Mouse (Mus musculus) testis, adult 2 months (tissue): Measurements from ENCODE around the gene B4galnt4. TPM values are rescaled to one million over a fixed set of nuclear protein-coding genes. Genes with fewer than 3 reads are reported as not detected.

Source experiments
- H3K27ac ChIP-seq: fragments of 200-500 bp; 2 replicates; pipeline ENCODE4 v1.5.1; 2012; ENCODE audit warnings: low read depth, low read length; ENCODE audit not compliant: control insufficient read depth, insufficient read depth
- H3K27me3 ChIP-seq: fragments of 200-500 bp; 2 replicates; pipeline ENCODE4 v1.6.1; 2012; ENCODE audit warnings: mild to moderate bottlenecking, low read length, moderate library complexity; ENCODE audit not compliant: control insufficient read depth, insufficient read depth
- H3K36me3 ChIP-seq: fragments of 200-500 bp; 2 replicates; pipeline ENCODE4 v1.6.1; 2012; ENCODE audit warnings: mild to moderate bottlenecking, low read length; ENCODE audit not compliant: control insufficient read depth, insufficient read depth
- H3K4me1 ChIP-seq: fragments of 200-500 bp; 2 replicates; pipeline ENCODE4 v1.6.1; 2012; ENCODE audit warnings: low read length; ENCODE audit not compliant: control insufficient read depth, insufficient read depth
- H3K4me3 ChIP-seq: fragments of 200-500 bp; 2 replicates; pipeline ENCODE4 v1.5.1; 2012; ENCODE audit warnings: low read depth, mild to moderate bottlenecking, low read length, moderate library complexity, mixed read lengths; ENCODE audit not compliant: control insufficient read depth
- CTCF ChIP-seq: fragments of 200-500 bp; IDR thresholded peaks from 2 replicates; pipeline ENCODE4 v1.5.1; 2012; ENCODE audit warnings: low read depth, mild to moderate bottlenecking, inconsistent platforms, low read length, moderate library complexity; ENCODE audit not compliant: control insufficient read depth, insufficient read depth, insufficient replicate concordance
- POLR2A ChIP-seq: fragments of 200-500 bp; IDR thresholded peaks from 2 replicates; pipeline ENCODE4 v1.6.1; 2012; ENCODE audit warnings: low read depth, mild to moderate bottlenecking, inconsistent platforms, low read length, moderate library complexity; ENCODE audit not compliant: control insufficient read depth
- polyA plus RNA-seq: library from polyadenylated mRNA; depleted of rRNA; stranded (reverse); fragments of >200 nt; gene quantifications from 2 replicates; pipeline ENCODE4 v1.2.3, GENCODE M21; 2012; rRNA removed

B4galnt4 gene
- polyA plus RNA-seq, 1 experiment = 18.0 TPM

- TF ChIP-seq POLR2A (no peak), CTCF (no peak)
- no peak overlapping the region for H3K27ac ChIP-seq
- H3K4me1 ChIP-seq = peaks cover 11% of the 10 kb centered on the region
- no peaks in the 10 kb centered on the region for H3K27me3 ChIP-seq
- no peaks in the 10 kb centered on the region for H3K36me3 ChIP-seq
- H3K4me3 ChIP-seq = no peak overlapping the region
Observed at GRCm38 (mm10) chr7:141119487-141119886, 58.6 kb downstream of the B4galnt4 start.

- no peak overlapping the region for H3K27ac ChIP-seq
- no peaks in the 10 kb centered on the region for H3K36me3 ChIP-seq
- no peak overlapping the region for H3K4me3 ChIP-seq
- peaks cover 11% of the 10 kb centered on the region for H3K4me1 ChIP-seq
- TF ChIP-seq CTCF = no peak
- H3K27me3 ChIP-seq = no peaks in the 10 kb centered on the region
Observed at GRCm38 (mm10) chr7:141120605-141121004, 59.7 kb downstream of the B4galnt4 start.

GRCm38 (mm10) chr7:141121051-141121531 lies 60.2 kb downstream of the B4galnt4 start:
- Histone ChIP-seq H3K36me3 (no peaks in the 10 kb centered on the region), H3K4me1 (peaks cover 11% of the 10 kb centered on the region), H3K4me3 (no peak overlapping the region), H3K27ac (no peak overlapping the region), H3K27me3 (no peaks in the 10 kb centered on the region)
- no peak for TF ChIP-seq CTCF
- no peak for TF ChIP-seq POLR2A

Other genes starting within 250 kb of the B4galnt4 start
- gene Zfp941, start 238.9 kb upstream of the B4galnt4 start, polyA plus RNA-seq = 1.6 and 1.7 TPM in 2 replicates
- 0.45 TPM in 1 of 2 replicates, not detected in the other for gene Urah, start 226.1 kb upstream of the B4galnt4 start, polyA plus RNA-seq
- not detected in 2 replicates for gene Scgb1c1, start 215.6 kb upstream of the B4galnt4 start, polyA plus RNA-seq
- gene Odf3, start 213.3 kb upstream of the B4galnt4 start, polyA plus RNA-seq = 539 and 573 TPM in 2 replicates
- gene Gm45785, start 204.8 kb upstream of the B4galnt4 start, polyA plus RNA-seq = not detected in 2 replicates
- 33.7 and 34.5 TPM in 2 replicates for gene Ric8a, start 204.1 kb upstream of the B4galnt4 start, polyA plus RNA-seq
- 20.8 and 22.9 TPM in 2 replicates for gene Bet1l, start 203.5 kb upstream of the B4galnt4 start, polyA plus RNA-seq
- gene Psmd13, start 179.1 kb upstream of the B4galnt4 start, polyA plus RNA-seq = 74.8 and 77.4 TPM in 2 replicates
- 78.9 and 86.0 TPM in 2 replicates for gene Sirt3, start 178.8 kb upstream of the B4galnt4 start, polyA plus RNA-seq
- gene Cox8b, start 160.7 kb upstream of the B4galnt4 start, polyA plus RNA-seq = not detected in 2 replicates
- 0.08 and 0.23 TPM in 2 replicates for gene Nlrp6, start 140.2 kb upstream of the B4galnt4 start, polyA plus RNA-seq
- 2.0 and 2.4 TPM in 2 replicates for gene Pgghg, start 119.7 kb upstream of the B4galnt4 start, polyA plus RNA-seq
- 0.15 TPM in 1 of 2 replicates, not detected in the other for gene Ifitm5, start 110.8 kb upstream of the B4galnt4 start, polyA plus RNA-seq
- gene Gm45717, start 105.2 kb upstream of the B4galnt4 start, polyA plus RNA-seq = not detected in 2 replicates
- gene Ifitm2, start 105.1 kb upstream of the B4galnt4 start, polyA plus RNA-seq = 39.0 and 51.4 TPM in 2 replicates
- 3.0 and 6.9 TPM in 2 replicates for gene Ifitm1, start 93.9 kb upstream of the B4galnt4 start, polyA plus RNA-seq
- 15.2 and 23.0 TPM in 2 replicates for gene Ifitm3, start 50.3 kb upstream of the B4galnt4 start, polyA plus RNA-seq
- 0.19 and 0.48 TPM in 2 replicates for gene Ifitm6, start 43.2 kb upstream of the B4galnt4 start, polyA plus RNA-seq
- not detected in 2 replicates for gene Gm17387, start 32.0 kb upstream of the B4galnt4 start, polyA plus RNA-seq
- 0.83 and 0.84 TPM in 2 replicates for gene Pkp3, start 17.1 kb downstream of the B4galnt4 start, polyA plus RNA-seq
- gene Sigirr, start 39.5 kb downstream of the B4galnt4 start, polyA plus RNA-seq = 3.9 and 5.4 TPM in 2 replicates
- gene Ano9, start 56.7 kb downstream of the B4galnt4 start, polyA plus RNA-seq = 0.30 and 0.32 TPM in 2 replicates
- gene Ptdss2, start 61.3 kb downstream of the B4galnt4 start, polyA plus RNA-seq = 329 and 346 TPM in 2 replicates
- gene Rnh1, start 111.8 kb downstream of the B4galnt4 start, polyA plus RNA-seq = 16.6 and 16.7 TPM in 2 replicates
- 41.6 and 46.6 TPM in 2 replicates for gene Hras, start 132.9 kb downstream of the B4galnt4 start, polyA plus RNA-seq
- 131 and 140 TPM in 2 replicates for gene Lrrc56, start 133.1 kb downstream of the B4galnt4 start, polyA plus RNA-seq
- gene Lmntd2, start 153.0 kb downstream of the B4galnt4 start, polyA plus RNA-seq = 216 and 222 TPM in 2 replicates
- 33.5 and 41.7 TPM in 2 replicates for gene Rassf7, start 154.8 kb downstream of the B4galnt4 start, polyA plus RNA-seq
- 17.6 and 19.0 TPM in 2 replicates for gene Phrf1, start 167.7 kb downstream of the B4galnt4 start, polyA plus RNA-seq
- 2.3 and 2.4 TPM in 2 replicates for gene Irf7, start 205.4 kb downstream of the B4galnt4 start, polyA plus RNA-seq
- gene Cdhr5, start 215.7 kb downstream of the B4galnt4 start, polyA plus RNA-seq = 0.76 and 0.91 TPM in 2 replicates
- gene Sct, start 218.0 kb downstream of the B4galnt4 start, polyA plus RNA-seq = 6.4 and 8.6 TPM in 2 replicates
- 11.5 and 13.0 TPM in 2 replicates for gene Drd4, start 230.9 kb downstream of the B4galnt4 start, polyA plus RNA-seq